Mouse (Mus musculus): ENCODE data around the gene Serinc2. TPM values are rescaled to one million over a fixed set of nuclear protein-coding genes. Genes with fewer than 3 reads are reported as not detected.

The Serinc2 gene
- not detected for polyA plus RNA-seq (2015; fragmentation: Illumina TruSeq; extraction: RNeasy Lipid Tissue Mini Kit (QIAGEN cat#74804); ENCODE audit: insufficient read depth, low replicate concordance)

DNA sequence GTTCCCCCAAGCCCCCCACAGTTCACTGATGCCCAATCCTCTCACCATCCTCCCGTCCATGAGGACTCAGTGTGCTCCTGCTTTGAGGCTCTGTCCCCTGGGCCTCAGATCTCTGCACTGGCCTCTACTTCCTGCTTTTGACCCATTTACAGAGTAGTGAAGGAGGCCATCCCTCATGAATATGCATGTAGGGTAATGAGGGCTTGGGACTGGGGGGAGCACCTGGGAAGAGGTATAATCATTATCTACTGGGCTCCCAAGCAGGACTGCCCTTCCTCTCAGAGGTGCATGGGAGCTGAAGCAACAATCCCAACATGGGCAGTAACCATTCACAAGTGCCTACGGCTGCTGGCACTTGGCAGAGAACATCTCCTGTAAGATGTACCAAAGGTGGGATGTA, at the start of gene Serinc2:
Serinc2 (minus strand) TSS at position 101 of the 400 bp plus-strand sequence.

DNA sequence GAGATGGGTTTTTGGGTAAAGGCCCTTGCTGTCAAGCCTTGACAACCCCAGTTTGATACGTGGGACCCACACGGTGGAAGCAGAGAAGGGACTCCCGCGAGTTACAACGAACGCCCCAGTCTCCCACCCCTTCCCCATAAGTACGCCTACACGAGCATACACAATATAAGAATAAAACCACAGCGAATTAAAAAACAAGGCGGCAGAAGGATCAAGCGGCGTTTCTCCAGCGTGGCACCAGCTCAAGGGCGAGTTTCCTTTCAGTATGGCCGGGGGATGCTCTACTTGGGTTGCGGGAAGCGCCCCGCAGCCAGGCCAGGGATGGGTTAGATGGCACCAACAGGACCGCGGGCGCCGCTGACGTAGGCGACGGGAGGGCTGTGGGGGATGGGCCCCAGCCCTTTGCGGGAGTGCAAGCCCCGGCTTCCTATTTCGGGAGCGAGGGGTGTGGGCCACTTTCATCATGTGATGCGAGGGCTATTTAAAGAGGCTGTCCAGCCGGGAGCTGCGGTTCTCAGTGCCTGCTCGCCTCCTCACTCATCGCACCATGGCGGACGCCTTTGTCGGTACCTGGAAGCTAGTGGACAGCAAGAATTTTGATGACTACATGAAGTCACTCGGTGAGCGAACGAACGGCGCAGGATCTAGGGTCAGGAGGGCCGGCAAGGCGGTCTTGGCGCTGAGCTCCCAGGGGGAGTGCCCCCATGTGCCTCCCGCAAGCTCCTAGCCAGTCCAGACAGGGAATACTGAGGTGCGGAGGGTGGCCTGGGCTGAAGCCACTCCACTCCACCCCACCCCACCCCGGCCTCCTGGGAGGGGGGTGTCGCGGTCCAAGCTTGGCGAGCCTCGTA, 29.5 kb upstream of the Serinc2 start, which contains the start of the genes Fabp3 and Gm10570:
Fabp3 (plus strand) TSS at position 365 of the 851 bp plus-strand sequence.
Gm10570 (minus strand) TSS at position 444 of the 851 bp plus-strand sequence.

DNA sequence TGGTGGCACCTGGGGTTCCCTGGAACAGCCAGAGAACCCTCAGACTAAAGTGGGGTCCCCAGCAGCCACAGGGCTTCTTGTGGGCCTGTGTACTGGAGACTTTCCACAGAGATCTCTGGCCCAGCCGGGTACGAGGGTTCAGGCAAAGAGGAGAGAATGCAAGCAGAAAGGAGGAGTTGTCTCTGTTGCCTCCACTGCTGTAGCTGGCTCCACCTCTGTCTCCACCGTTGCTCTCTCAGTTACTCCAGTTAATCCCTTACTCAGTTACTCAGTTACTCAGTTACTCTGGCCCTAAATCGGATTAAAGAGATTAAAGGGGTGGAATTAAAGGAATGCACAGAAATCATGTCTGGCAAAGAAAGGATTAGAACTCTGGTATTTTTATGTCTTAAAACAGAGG, 56.8 kb downstream of the Serinc2 start, which contains the start of gene Gm853:
Gm853 (minus strand) TSS at position 223 of the 400 bp plus-strand sequence.

Other genes starting within 250 kb of the Serinc2 start
- 4.1 TPM for gene Col16a1, start 231.4 kb downstream of the Serinc2 start, polyA plus RNA-seq (2015; fragmentation: Illumina TruSeq; extraction: RNeasy Lipid Tissue Mini Kit (QIAGEN cat#74804); ENCODE audit: insufficient read depth, low replicate concordance)
- 18.7 TPM for gene Pef1, start 176.6 kb downstream of the Serinc2 start, polyA plus RNA-seq (2015; fragmentation: Illumina TruSeq; extraction: RNeasy Lipid Tissue Mini Kit (QIAGEN cat#74804); ENCODE audit: insufficient read depth, low replicate concordance)
- not detected for gene Hcrtr1, start 139.8 kb downstream of the Serinc2 start, polyA plus RNA-seq (2015; fragmentation: Illumina TruSeq; extraction: RNeasy Lipid Tissue Mini Kit (QIAGEN cat#74804); ENCODE audit: insufficient read depth, low replicate concordance)
- gene Tinagl1, start 104.1 kb downstream of the Serinc2 start, polyA plus RNA-seq (2015; fragmentation: Illumina TruSeq; extraction: RNeasy Lipid Tissue Mini Kit (QIAGEN cat#74804); ENCODE audit: insufficient read depth, low replicate concordance): 21.0 TPM
- gene Gm853, start 56.8 kb downstream of the Serinc2 start, polyA plus RNA-seq (2015; fragmentation: Illumina TruSeq; extraction: RNeasy Lipid Tissue Mini Kit (QIAGEN cat#74804); ENCODE audit: insufficient read depth, low replicate concordance): not detected
- gene Fabp3, start 29.4 kb upstream of the Serinc2 start, polyA plus RNA-seq (2015; fragmentation: Illumina TruSeq; extraction: RNeasy Lipid Tissue Mini Kit (QIAGEN cat#74804); ENCODE audit: insufficient read depth, low replicate concordance): not detected
- gene Gm10570, start 29.5 kb upstream of the Serinc2 start, polyA plus RNA-seq (2015; fragmentation: Illumina TruSeq; extraction: RNeasy Lipid Tissue Mini Kit (QIAGEN cat#74804); ENCODE audit: insufficient read depth, low replicate concordance): not detected
- 37.3 TPM for gene Zcchc17, start 80.7 kb upstream of the Serinc2 start, polyA plus RNA-seq (2015; fragmentation: Illumina TruSeq; extraction: RNeasy Lipid Tissue Mini Kit (QIAGEN cat#74804); ENCODE audit: insufficient read depth, low replicate concordance)
- gene Snrnp40, start 80.9 kb upstream of the Serinc2 start, polyA plus RNA-seq (2015; fragmentation: Illumina TruSeq; extraction: RNeasy Lipid Tissue Mini Kit (QIAGEN cat#74804); ENCODE audit: insufficient read depth, low replicate concordance): 57.8 TPM

Measured in spleen, adult 10 weeks (tissue).